In genomic region chr7:24735970-24736670, GRCm38 (mm10) we compare ENCODE assay signal across 9 mouse cellular contexts. TPM values are rescaled to one million over a fixed set of nuclear protein-coding genes. Genes with fewer than 3 reads are reported as not detected.
DNase-seq lines count a peak whose midpoint lies in the region; ATAC-seq and TF ChIP-seq lines count a peak whose summit lies in the region.
"Had no signal": no experiment of that assay in that cellular context is flagged by ENCODE, and none has a peak within 500 bp of the region (broad histone marks: within the 10 kb centered on the region; RNA-seq: fewer than 3 reads in every experiment).

No protein-coding gene starts in this region.

- no peak overlapping the region for H3K27ac ChIP-seq in hindbrain, embryonic 10.5 days
- no peak overlapping the region for H3K27ac ChIP-seq in limb, embryonic 13.5 days
- no peak overlapping the region for H3K27ac ChIP-seq in midbrain, postnatal 0 days (ENCODE audit: low read depth, low read length)

- peak overlapping the region; percentile 48 for H3K4me2 ChIP-seq in limb, embryonic 13.5 days (replicated peaks)
- H3K4me2 ChIP-seq in midbrain, postnatal 0 days (ENCODE audit: low read depth, low read length, poor library complexity, severe bottlenecking) = peak overlapping the region; percentile 46

- TF ChIP-seq CTCF in midbrain, postnatal 0 days (IDR thresholded peaks at IDR 0.05) = no peak

- H3K36me3 ChIP-seq in hindbrain, embryonic 10.5 days = no peaks in the 10 kb centered on the region
- no peaks in the 10 kb centered on the region for H3K36me3 ChIP-seq in limb, embryonic 13.5 days
- H3K36me3 ChIP-seq in midbrain, postnatal 0 days (ENCODE audit: insufficient read depth, low read length) = no peaks in the 10 kb centered on the region

- no peaks in the 10 kb centered on the region for H3K27me3 ChIP-seq in hindbrain, embryonic 10.5 days (ENCODE audit: insufficient read depth, poor library complexity, severe bottlenecking)
- no peaks in the 10 kb centered on the region for H3K27me3 ChIP-seq in limb, embryonic 13.5 days
- no peaks in the 10 kb centered on the region for H3K27me3 ChIP-seq in midbrain, postnatal 0 days (ENCODE audit: insufficient read depth, low read length)

- WGBS in hindbrain, embryonic 10.5 days = 17% methylated on average over 17 of the region's 17 CpGs
- 18% methylated on average over 16 of the region's 17 CpGs for WGBS in limb, embryonic 13.5 days
- 15% methylated on average over 17 of the region's 17 CpGs for WGBS in midbrain, postnatal 0 days

- H3K9me3 ChIP-seq in hindbrain, embryonic 10.5 days = peaks cover 3% of the 10 kb centered on the region; the same call in 1 of the 2 replicates
- 0 out of 2 replicates have a peak, but pooled peaks cover 4% of the 10 kb centered on the region for H3K9me3 ChIP-seq in limb, embryonic 13.5 days
- no peaks in the 10 kb centered on the region for H3K9me3 ChIP-seq in midbrain, postnatal 0 days (ENCODE audit: low read length)

- no peak for ATAC-seq in limb, embryonic 13.5 days (ENCODE audit: low FRiP score, low read depth)
- peak; percentile 80 for ATAC-seq in midbrain, postnatal 0 days (ENCODE audit: low FRiP score)

- peak; percentile 30 for DNase-seq in gastrocnemius, postnatal 10 days
- no peak for DNase-seq in gastrocnemius, adult 18-20 months (ENCODE audit: low spot score)
- DNase-seq in adrenal gland, postnatal 25 days = peak; percentile 45
- peak; percentile 59 for DNase-seq in hindbrain, embryonic 10.5 days (ENCODE audit: low spot score)
- DNase-seq in midbrain, postnatal 0 days (ENCODE audit: low spot score) = peak; percentile 36
- no peak for DNase-seq in frontal cortex, postnatal 25 days (ENCODE audit: low spot score in 2 of 2)
- DNase-seq in left cerebral cortex, adult 8-10 months (ENCODE audit: low spot score in 2 of 2) = no peak

- peaks cover 8% of the 10 kb centered on the region for H3K4me1 ChIP-seq in hindbrain, embryonic 10.5 days (replicated peaks)
- peaks cover 8% of the 10 kb centered on the region for H3K4me1 ChIP-seq in limb, embryonic 13.5 days
- H3K4me1 ChIP-seq in midbrain, postnatal 0 days (ENCODE audit: insufficient read depth, low read length) = no peaks in the 10 kb centered on the region

- peak overlapping the region; percentile 29 for H3K4me3 ChIP-seq in hindbrain, embryonic 10.5 days
- 0 out of 2 replicates have a peak overlapping the region, but pooled peaks have one; percentile 11 for H3K4me3 ChIP-seq in limb, embryonic 13.5 days
- H3K4me3 ChIP-seq in midbrain, postnatal 0 days (ENCODE audit: low read depth, low read length) = peak overlapping the region; percentile 20

- no peak overlapping the region for H3K9ac ChIP-seq in limb, embryonic 13.5 days
- H3K9ac ChIP-seq in midbrain, postnatal 0 days (replicated peaks; ENCODE audit: low read length, poor library complexity, severe bottlenecking) = no peak overlapping the region

RNA-seq across cellular contexts. Expression of gene Gm4763, which starts 9.4 kb away (rescaled TPM):
- not detected for total RNA-seq in gastrocnemius, postnatal 10 days (2021)
- total RNA-seq in gastrocnemius, adult 18-20 months (2021) = not detected
- total RNA-seq in adrenal gland, postnatal 25 days (2021) = not detected in 2 replicates
- not detected in 2 replicates for polyA plus RNA-seq in hindbrain, embryonic 10.5 days (2016; fragmentation: Nextera tagmentation; extraction: Ambion mirVana)
- polyA plus RNA-seq in limb, embryonic 13.5 days (2015; fragmentation: Nextera tagmentation; extraction: Ambion mirVana) = not detected in 2 replicates
- not detected in 2 replicates for total RNA-seq in midbrain, postnatal 0 days (2014; rRNA removed)
- not detected in 2 replicates for polyA plus RNA-seq in midbrain, postnatal 0 days (2015; fragmentation: Nextera tagmentation; extraction: Ambion mirVana)
- not detected for total RNA-seq in left cerebral cortex, adult 8-10 months (2022)
- polyA plus RNA-seq: spleen, adult 2 months had no signal

RNA-seq across cellular contexts. Expression of gene Cd177, which starts 24.0 kb away (rescaled TPM):
- total RNA-seq in gastrocnemius, postnatal 10 days (2021) = under 1 TPM in 1 of 2 experiments, not detected in 1; 0.77 TPM
- not detected for total RNA-seq in gastrocnemius, adult 18-20 months (2021)
- not detected in 2 replicates for total RNA-seq in adrenal gland, postnatal 25 days (2021)
- not detected in 2 replicates for polyA plus RNA-seq in hindbrain, embryonic 10.5 days (2016; fragmentation: Nextera tagmentation; extraction: Ambion mirVana)
- not detected in 2 replicates for polyA plus RNA-seq in limb, embryonic 13.5 days (2015; fragmentation: Nextera tagmentation; extraction: Ambion mirVana)
- 0.16 and 1.0 TPM in 2 replicates for total RNA-seq in midbrain, postnatal 0 days (2014; rRNA removed)
- polyA plus RNA-seq in midbrain, postnatal 0 days (2015; fragmentation: Nextera tagmentation; extraction: Ambion mirVana) = 0.37 and 0.47 TPM in 2 replicates
- total RNA-seq in left cerebral cortex, adult 8-10 months (2022) = not detected

RNA-seq across cellular contexts. Expression of gene BC049730, which starts 27.1 kb away (rescaled TPM):
- not detected for total RNA-seq in gastrocnemius, postnatal 10 days (2021)
- not detected for total RNA-seq in gastrocnemius, adult 18-20 months (2021)
- not detected in 2 replicates for total RNA-seq in adrenal gland, postnatal 25 days (2021)
- not detected in 2 replicates for polyA plus RNA-seq in hindbrain, embryonic 10.5 days (2016; fragmentation: Nextera tagmentation; extraction: Ambion mirVana)
- polyA plus RNA-seq in limb, embryonic 13.5 days (2015; fragmentation: Nextera tagmentation; extraction: Ambion mirVana) = not detected in 2 replicates
- not detected in 2 replicates for total RNA-seq in midbrain, postnatal 0 days (2014; rRNA removed)
- not detected in 2 replicates for polyA plus RNA-seq in midbrain, postnatal 0 days (2015; fragmentation: Nextera tagmentation; extraction: Ambion mirVana)
- not detected for total RNA-seq in left cerebral cortex, adult 8-10 months (2022)
- polyA plus RNA-seq: spleen, adult 2 months had no signal

RNA-seq across cellular contexts. Expression of gene Ceacam10, which starts 40.9 kb away (rescaled TPM):
- total RNA-seq in gastrocnemius, postnatal 10 days (2021) = not detected
- not detected for total RNA-seq in gastrocnemius, adult 18-20 months (2021)
- total RNA-seq in adrenal gland, postnatal 25 days (2021) = 0.36 TPM in 1 of 2 replicates, not detected in the other
- polyA plus RNA-seq in hindbrain, embryonic 10.5 days (2016; fragmentation: Nextera tagmentation; extraction: Ambion mirVana) = 0.21 TPM in 1 of 2 replicates, not detected in the other
- 0.39 TPM in 1 of 2 replicates, not detected in the other for polyA plus RNA-seq in limb, embryonic 13.5 days (2015; fragmentation: Nextera tagmentation; extraction: Ambion mirVana)
- total RNA-seq in midbrain, postnatal 0 days (2014; rRNA removed) = 0.33 TPM in 1 of 2 replicates, not detected in the other
- 0.43 and 0.63 TPM in 2 replicates for polyA plus RNA-seq in midbrain, postnatal 0 days (2015; fragmentation: Nextera tagmentation; extraction: Ambion mirVana)
- not detected for total RNA-seq in left cerebral cortex, adult 8-10 months (2022)

RNA-seq across cellular contexts. Expression of gene Tex101, which starts 59.6 kb away (rescaled TPM):
- total RNA-seq in gastrocnemius, postnatal 10 days (2021) = not detected
- not detected for total RNA-seq in gastrocnemius, adult 18-20 months (2021)
- not detected in 2 replicates for total RNA-seq in adrenal gland, postnatal 25 days (2021)
- polyA plus RNA-seq in hindbrain, embryonic 10.5 days (2016; fragmentation: Nextera tagmentation; extraction: Ambion mirVana) = not detected in 2 replicates
- polyA plus RNA-seq in limb, embryonic 13.5 days (2015; fragmentation: Nextera tagmentation; extraction: Ambion mirVana) = not detected in 2 replicates
- total RNA-seq in midbrain, postnatal 0 days (2014; rRNA removed) = not detected in 2 replicates
- polyA plus RNA-seq in midbrain, postnatal 0 days (2015; fragmentation: Nextera tagmentation; extraction: Ambion mirVana) = not detected in 2 replicates
- total RNA-seq in left cerebral cortex, adult 8-10 months (2022) = not detected
- polyA plus RNA-seq: spleen, adult 2 months had no signal

Comparison
In these comparisons a context has a peak if more than half of its experiments do, and no peak if none do; other contexts are left out.
1. DNase-seq: peak in gastrocnemius, postnatal 10 days (single experiment), adrenal gland, postnatal 25 days (single experiment), hindbrain, embryonic 10.5 days (single experiment) and midbrain, postnatal 0 days (single experiment); none in gastrocnemius, adult 18-20 months (single experiment), frontal cortex, postnatal 25 days (0 of 2) and left cerebral cortex, adult 8-10 months (0 of 2).
2. Peak in every context shown above with its lines, with median percentiles within 50 percentile points of each other: H3K4me3 ChIP-seq.